Mouse (Mus musculus) hindbrain, embryonic 11.5 days (tissue): ENCODE measurements around the gene Ppp2r1a. TPM values are rescaled to one million over a fixed set of nuclear protein-coding genes. Genes with fewer than 3 reads are reported as not detected.

ENCODE experiments used
- ATAC-seq: fragments of 200-750 bp; cut with Nextera tagmentation; 2 replicates; pipeline ENCODE4 v1.8.0; 2017; ENCODE audit warnings: mild to moderate bottlenecking, moderate TSS enrichment, moderate library complexity; ENCODE audit not compliant: low FRiP score
- DNase-seq: peaks from one replicate; pipeline ENCODE4 v3.0.0-alpha.2; 2015; ENCODE audit warnings: low spot score
- H3K27ac ChIP-seq: fragments of 300-500 bp; sonication (generic); 2 replicates; pipeline ENCODE4 v1.5.1; 2014; ENCODE audit warnings: mild to moderate bottlenecking, low read depth, low read length
- H3K27me3 ChIP-seq: fragments of 300-500 bp; sonication (generic); 2 replicates; pipeline ENCODE4 v1.6.1; 2014; ENCODE audit warnings: mild to moderate bottlenecking, low read length, moderate library complexity, mixed read lengths; ENCODE audit not compliant: control insufficient read depth, insufficient read depth
- H3K36me3 ChIP-seq: fragments of 300-500 bp; sonication (generic); 2 replicates; pipeline ENCODE4 v1.6.1; 2014; ENCODE audit warnings: mild to moderate bottlenecking, low read length, moderate library complexity, mixed read lengths; ENCODE audit not compliant: control insufficient read depth, insufficient read depth
- H3K4me1 ChIP-seq: fragments of 300-500 bp; sonication (generic); replicated peaks from 2 replicates; pipeline ENCODE4 v1.6.1; 2014; ENCODE audit warnings: low read length, mixed read lengths; ENCODE audit not compliant: control insufficient read depth, insufficient read depth
- H3K4me2 ChIP-seq: fragments of 300-500 bp; sonication (generic); replicated peaks from 2 replicates; pipeline ENCODE4 v1.6.1; 2014; ENCODE audit warnings: mild to moderate bottlenecking, low read depth, low read length
- H3K4me3 ChIP-seq: fragments of 300-500 bp; sonication (generic); 2 replicates; pipeline ENCODE4 v1.5.1; 2014; ENCODE audit warnings: low read depth, low read length
- H3K9ac ChIP-seq: fragments of 300-500 bp; sonication (generic); 2 replicates; pipeline ENCODE4 v1.6.1; 2014; ENCODE audit warnings: low read depth, low read length
- H3K9me3 ChIP-seq: fragments of 300-500 bp; sonication (generic); 2 replicates; pipeline ENCODE4 v1.6.1; 2016; ENCODE audit warnings: low read length; ENCODE audit not compliant: control insufficient read depth
- WGBS: fragments of 180-500 bp; shearing (Covaris S2); extraction: QIAGEN DNeasy Blood & Tissue Kit; methylation state at CpG from one replicate; pipeline ENCODE4 v1.1.7; 2014; 5-methylcytosine and 5-hydroxymethylcytosine counted together
- polyA plus RNA-seq: library from polyadenylated mRNA; unstranded; fragments of >200 nt; fragmentation: Nextera tagmentation; extraction: Ambion mirVana; gene quantifications from 2 replicates; pipeline ENCODE4 v1.2.1, GENCODE M21; 2014

Ppp2r1a gene
- 549 and 551 TPM in 2 replicates for polyA plus RNA-seq

DNA sequence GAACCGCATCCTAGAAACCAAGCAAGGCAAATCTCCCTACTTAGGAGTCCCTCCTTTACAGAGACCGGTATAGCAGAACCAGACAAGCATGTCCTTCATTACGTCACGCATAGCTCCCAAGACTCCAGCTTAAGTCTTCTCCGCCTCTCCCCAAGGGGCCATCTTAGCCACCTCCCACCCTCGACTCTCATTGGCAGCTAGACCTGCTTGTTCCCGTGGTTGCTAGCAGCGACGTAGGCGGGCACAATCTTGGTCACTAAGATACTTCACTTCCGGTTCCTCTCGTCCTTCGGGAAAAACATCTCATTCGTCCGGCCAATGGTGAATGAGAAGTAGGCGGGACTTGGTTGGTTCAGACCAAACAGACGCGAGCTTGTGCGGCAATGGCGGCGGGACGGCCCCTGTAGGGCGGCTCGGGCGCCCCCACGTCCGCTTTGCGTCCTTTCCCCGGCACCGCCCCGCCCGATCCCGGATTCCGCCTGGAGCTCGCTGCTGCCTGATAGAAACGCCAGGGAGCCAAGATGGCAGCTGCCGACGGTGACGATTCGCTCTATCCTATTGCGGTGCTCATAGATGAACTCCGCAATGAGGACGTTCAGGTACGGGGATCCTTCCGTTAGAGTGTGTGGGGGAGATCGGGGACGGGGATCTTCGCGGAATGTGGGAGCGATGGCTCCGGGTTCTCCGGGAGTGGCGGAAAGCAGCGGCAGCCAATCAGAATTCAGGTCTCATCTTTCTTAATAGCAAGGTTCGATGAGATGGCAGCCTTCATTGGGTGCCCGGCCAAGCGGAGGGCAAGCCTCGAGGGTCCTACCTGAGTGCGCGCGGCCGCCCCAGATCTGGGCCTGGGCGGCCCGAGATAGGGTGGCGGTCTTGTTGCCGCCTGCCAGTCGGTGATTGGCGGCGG, at the start of gene Ppp2r1a:
TSS of gene Ppp2r1a (plus strand) at position 327 of the 907 bp plus-strand sequence.
- ATAC-seq: peak; percentile 99
- WGBS: under 1% methylated on average over 68 of the region's 69 CpGs

DNA sequence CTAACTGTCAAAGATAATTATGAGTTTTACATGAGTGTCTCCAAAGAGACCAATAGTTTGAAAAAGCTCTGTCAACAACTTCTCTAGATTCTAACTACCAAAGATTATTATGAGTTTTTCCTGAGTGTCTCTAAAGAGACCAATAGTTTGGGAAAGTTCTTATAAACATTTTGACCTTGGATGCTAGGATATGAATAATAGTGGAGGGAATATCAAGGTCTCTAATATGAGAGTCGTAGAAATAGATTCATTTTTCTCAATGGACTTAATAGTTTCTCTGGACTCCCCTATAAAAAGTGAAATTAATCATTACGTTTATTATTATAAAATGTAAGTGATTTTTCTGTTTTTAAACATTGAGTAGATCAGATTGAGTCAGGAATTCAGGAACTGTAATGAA, 40.1 kb upstream of the Ppp2r1a start, which contains the start of gene Vmn1r231:
TSS of gene Vmn1r231 (minus strand) at position 101 of the 400 bp plus-strand sequence.
- WGBS: 62% methylated on average over 2 of the region's 2 CpGs
- H3K36me3 ChIP-seq: no peaks in the 10 kb centered on the region
- DNase-seq: no peak

More for the DNA sequence above, at the start of gene Ppp2r1a:
- no peaks in the 10 kb centered on the region for H3K27me3 ChIP-seq
- DNase-seq: peak; percentile 98
- no peaks in the 10 kb centered on the region for H3K9me3 ChIP-seq
- peak within 1 kb of the TSS; percentile 91 for H3K27ac ChIP-seq
- H3K4me3 ChIP-seq: peak within 1 kb of the TSS; percentile 78
- H3K4me2 ChIP-seq: peak within 1 kb of the TSS; percentile 77
- H3K36me3 ChIP-seq: no peaks in the 10 kb centered on the region
- H3K4me1 ChIP-seq: no peaks in the 10 kb centered on the region
- peak within 1 kb of the TSS; percentile 78 for H3K9ac ChIP-seq

DNA sequence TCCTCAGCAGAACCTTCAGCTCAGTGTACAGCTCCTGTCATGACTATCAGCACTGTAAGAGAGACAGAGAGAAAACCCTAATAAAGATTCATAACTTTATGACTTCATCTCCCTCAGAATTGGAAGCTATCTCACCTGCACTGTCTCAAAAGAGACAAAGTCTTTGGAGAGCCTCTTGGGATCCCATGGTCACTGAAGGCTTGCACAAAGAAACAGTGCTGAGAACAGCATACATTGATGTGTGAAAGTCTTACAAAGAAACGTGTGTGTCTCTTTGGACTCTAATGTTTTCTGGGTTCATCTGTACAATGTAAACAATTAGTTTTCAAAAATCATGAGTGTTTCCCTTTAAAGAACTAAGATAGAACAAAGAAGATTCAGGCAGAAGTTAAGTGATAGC, 25.5 kb upstream of the Ppp2r1a start, which contains the start of gene Vmn1r232:
TSS of gene Vmn1r232 (minus strand) at position 101 of the 400 bp plus-strand sequence.
- Histone ChIP-seq H3K4me1 (no peaks in the 10 kb centered on the region), H3K9ac (no peak within 1 kb of the TSS), H3K27ac (no peak within 1 kb of the TSS), H3K36me3 (no peaks in the 10 kb centered on the region), H3K4me2 (no peak within 1 kb of the TSS), H3K4me3 (no peak within 1 kb of the TSS), H3K27me3 (no peaks in the 10 kb centered on the region), H3K9me3 (no peaks in the 10 kb centered on the region)
- WGBS: 70% methylated on average over 1 of the region's 1 CpGs
- DNase-seq: no peak
- ATAC-seq: no peak

More for the DNA sequence above, 40.1 kb upstream of the Ppp2r1a start, which contains the start of gene Vmn1r231:
- H3K9ac ChIP-seq: no peak within 1 kb of the TSS
- ATAC-seq: no peak
- H3K4me3 ChIP-seq: no peak within 1 kb of the TSS
- H3K9me3 ChIP-seq: no peaks in the 10 kb centered on the region
- H3K4me2 ChIP-seq: no peak within 1 kb of the TSS
- H3K27ac ChIP-seq: no peak within 1 kb of the TSS
- H3K4me1 ChIP-seq: no peaks in the 10 kb centered on the region
- H3K27me3 ChIP-seq: no peaks in the 10 kb centered on the region

DNA sequence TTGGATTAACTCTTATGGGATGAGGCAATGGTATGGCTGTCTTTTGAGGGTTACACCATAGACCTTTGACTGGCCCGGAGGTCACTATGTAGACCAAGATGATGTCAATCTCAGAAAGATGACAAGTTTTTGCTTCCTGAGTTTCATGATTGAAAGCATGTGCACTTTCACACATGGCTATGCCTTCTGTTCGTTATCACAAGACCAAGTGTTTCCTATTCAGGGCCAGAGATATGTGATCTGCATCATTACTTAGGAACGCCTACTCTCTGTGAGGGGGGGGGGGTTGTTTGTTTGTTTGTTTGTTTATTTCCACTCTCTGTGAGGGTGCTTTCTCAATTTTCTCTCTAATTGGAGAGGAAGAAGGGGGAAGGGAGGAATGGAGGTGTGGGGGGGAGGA, 885 bp upstream of the Ppp2r1a start:
- DNase-seq: no peak
- peak overlapping the region; percentile 59 for H3K9ac ChIP-seq
- peak overlapping the region; percentile 39 for H3K4me2 ChIP-seq
- no peaks in the 10 kb centered on the region for H3K9me3 ChIP-seq
- ATAC-seq: no peak
- no peaks in the 10 kb centered on the region for H3K36me3 ChIP-seq
- WGBS: 59% methylated on average over 3 of the region's 3 CpGs
- peak overlapping the region; percentile 78 for H3K4me3 ChIP-seq
- H3K4me1 ChIP-seq: no peaks in the 10 kb centered on the region
- no peaks in the 10 kb centered on the region for H3K27me3 ChIP-seq
- H3K27ac ChIP-seq: peak overlapping the region; percentile 76

DNA sequence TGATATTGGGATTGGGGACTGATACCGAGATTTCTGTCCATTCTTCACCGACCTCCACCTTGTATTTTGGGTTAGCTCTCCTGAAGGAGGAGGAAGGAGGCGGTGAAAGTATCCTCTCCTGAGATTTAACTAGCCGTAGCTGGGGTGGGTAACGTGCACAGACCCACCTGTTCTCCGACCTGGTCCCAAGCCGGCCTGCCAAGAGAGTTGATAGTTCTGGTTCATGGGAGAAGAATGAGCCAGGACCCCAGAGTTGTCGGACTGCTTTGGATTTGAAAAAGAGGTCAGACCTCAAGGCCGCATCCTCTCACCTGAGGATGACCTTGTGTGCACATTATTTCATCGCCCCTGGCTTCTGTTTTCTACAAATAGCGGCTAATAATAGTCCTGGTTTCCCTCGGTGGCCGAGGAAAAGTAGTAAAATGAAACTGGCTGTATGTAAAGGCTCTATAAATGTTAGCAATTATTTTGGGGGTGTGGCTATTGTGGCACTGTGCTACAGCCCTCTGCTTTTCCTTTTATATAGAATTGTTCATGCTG, 985 bp downstream of the Ppp2r1a start:
- Histone ChIP-seq H3K4me3 (peak overlapping the region; percentile 78), H3K27ac (peak overlapping the region; percentile 91), H3K4me2 (peak overlapping the region; percentile 77), H3K9ac (peak overlapping the region; percentile 78), H3K4me1 (no peaks in the 10 kb centered on the region), H3K9me3 (no peaks in the 10 kb centered on the region), H3K36me3 (no peaks in the 10 kb centered on the region), H3K27me3 (no peaks in the 10 kb centered on the region)
- DNase-seq (peak; percentile 35), ATAC-seq (no peak)
- 1% methylated on average over 13 of the region's 13 CpGs for WGBS

DNA sequence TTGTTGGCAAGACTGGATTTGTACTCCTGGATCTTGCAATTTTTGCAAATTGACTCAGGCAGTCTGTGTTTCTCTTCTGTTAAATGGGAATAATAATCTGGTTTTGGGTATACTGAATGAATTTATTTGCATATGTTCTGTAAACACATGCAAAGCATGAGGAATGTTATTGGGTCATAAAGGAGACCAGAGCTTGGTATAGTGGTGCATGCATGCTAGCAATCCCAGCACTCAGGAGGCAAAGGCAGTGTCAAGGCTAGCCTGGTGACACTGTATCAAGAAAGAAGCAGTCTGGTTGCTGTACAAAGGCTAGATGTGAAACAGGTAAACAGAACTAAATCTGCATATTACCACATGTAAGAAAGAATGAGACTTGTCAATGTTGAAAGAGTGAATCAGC, 1.5 kb downstream of the Ppp2r1a start:
- Histone ChIP-seq H3K4me2 (peak overlapping the region; percentile 77), H3K4me1 (no peaks in the 10 kb centered on the region), H3K9me3 (no peaks in the 10 kb centered on the region), H3K4me3 (peak overlapping the region; percentile 78), H3K27ac (no peak overlapping the region), H3K27me3 (no peaks in the 10 kb centered on the region), H3K36me3 (no peaks in the 10 kb centered on the region), H3K9ac (peak overlapping the region; percentile 78; the same call in 1 of the 2 replicates)
- ATAC-seq: no peak
- DNase-seq: no peak

DNA sequence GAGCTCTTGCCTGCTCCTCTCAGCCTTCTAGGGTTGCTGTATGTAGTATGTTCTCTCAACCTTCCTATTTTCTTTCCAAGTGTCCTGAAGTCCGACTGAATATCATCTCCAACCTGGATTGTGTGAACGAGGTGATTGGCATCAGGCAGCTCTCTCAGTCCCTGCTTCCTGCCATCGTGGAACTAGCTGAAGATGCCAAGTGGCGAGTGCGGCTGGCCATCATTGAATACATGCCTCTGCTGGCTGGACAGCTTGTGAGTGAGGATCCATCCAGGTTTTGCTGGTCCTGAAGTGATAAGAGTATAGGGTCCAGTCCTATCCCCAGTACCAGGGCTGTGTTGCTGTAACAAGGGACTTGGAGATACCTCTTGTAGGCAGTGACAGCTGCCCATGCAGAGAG, 15.3 kb downstream of the Ppp2r1a start:
- Histone ChIP-seq H3K4me1 (no peaks in the 10 kb centered on the region), H3K27me3 (no peaks in the 10 kb centered on the region), H3K4me2 (no peak overlapping the region), H3K27ac (no peak overlapping the region), H3K9ac (no peak overlapping the region), H3K9me3 (no peaks in the 10 kb centered on the region), H3K36me3 (peaks cover 46% of the 10 kb centered on the region), H3K4me3 (no peak overlapping the region)
- DNase-seq (no peak), ATAC-seq (no peak)
- WGBS: 95% methylated on average over 5 of the region's 5 CpGs

DNA sequence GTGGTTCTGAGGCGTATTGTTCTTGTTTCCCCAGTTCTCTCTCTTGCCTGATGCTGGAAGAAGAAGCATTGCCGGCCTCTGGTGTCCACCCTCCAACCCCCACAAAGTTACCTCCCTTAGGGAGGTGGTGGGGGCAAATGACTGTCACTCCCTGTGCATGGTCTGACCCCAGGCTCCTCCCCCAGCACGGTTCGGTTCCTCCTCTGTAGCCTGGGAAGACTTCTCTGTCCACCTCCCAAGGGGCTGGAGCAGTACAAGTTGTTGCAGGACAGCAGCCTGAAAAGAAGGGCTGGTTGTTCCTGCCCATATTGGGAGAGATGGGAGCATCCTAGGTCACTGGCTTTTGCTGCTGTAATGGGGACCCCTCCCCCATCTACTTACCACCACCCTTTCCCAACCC, 20.3 kb downstream of the Ppp2r1a start:
- no peaks in the 10 kb centered on the region for H3K27me3 ChIP-seq
- peaks cover 29% of the 10 kb centered on the region for H3K36me3 ChIP-seq
- ATAC-seq (no peak), DNase-seq (no peak)
- no peak overlapping the region for H3K4me3 ChIP-seq
- no peaks in the 10 kb centered on the region for H3K9me3 ChIP-seq
- H3K27ac ChIP-seq: no peak overlapping the region
- WGBS: 87% methylated on average over 4 of the region's 4 CpGs
- H3K4me1 ChIP-seq: no peaks in the 10 kb centered on the region
- no peak overlapping the region for H3K4me2 ChIP-seq
- no peak overlapping the region for H3K9ac ChIP-seq
